Mouse (Mus musculus) spleen, adult 2 months (tissue): ENCODE results near the gene Plcl1.

Source experiments
- CTCF ChIP-seq: fragments of 200-500 bp; IDR thresholded peaks from 2 replicates; pipeline ENCODE4 v1.5.1; 2011; ENCODE audit warnings: mild to moderate bottlenecking, inconsistent platforms; ENCODE audit not compliant: insufficient read depth, insufficient read length, insufficient replicate concordance; ENCODE audit errors: extremely low read depth
- POLR2A ChIP-seq: fragments of 200-500 bp; IDR thresholded peaks from 2 replicates; pipeline ENCODE4 v1.6.1; 2011; ENCODE audit warnings: low read depth, low read length, inconsistent platforms

DNA sequence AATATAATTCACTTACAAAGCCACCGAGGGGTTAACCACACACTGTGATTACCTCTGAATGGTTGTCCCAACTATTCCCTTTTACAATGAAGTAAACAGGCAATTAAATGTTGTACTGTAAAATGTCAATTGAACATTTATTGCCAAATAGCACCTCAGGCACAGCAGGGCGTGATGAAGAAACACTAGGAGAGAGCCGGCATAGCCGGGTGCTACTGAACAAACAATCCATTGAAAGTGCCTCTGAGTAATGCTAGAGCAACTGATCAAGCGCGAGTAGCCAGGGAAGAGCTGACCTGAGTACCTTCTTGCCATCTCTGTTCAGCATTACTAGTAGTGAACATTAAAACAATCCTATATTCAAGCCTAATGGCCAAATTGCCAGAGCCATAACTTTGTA is 6.8 kb downstream of the Plcl1 start:
- TF ChIP-seq CTCF (no peak), POLR2A (no peak)
